Mouse (Mus musculus) kidney, postnatal 25 days (tissue): ENCODE data around the gene Tnip1.
A peak's percentile ranks its signal among the peaks of the same experiment; 100 is the strongest.

ENCODE experiments used
- DNase-seq, 2 experiments: peaks; one replicate each; pipeline ENCODE4 v3.0.0; 2021; ENCODE audit warnings: mixed read lengths in 2 of 2

Tnip1 gene

GRCm38 (mm10) chr11:54930318-54930979 is 32.3 kb downstream of the Tnip1 start:
- DNase-seq = peak; percentile 71 to 72

GRCm38 (mm10) chr11:54929744-54930143 is 33.0 kb downstream of the Tnip1 start:
- no peak for DNase-seq

- no peak for DNase-seq
These were observed 33.4 kb downstream of the Tnip1 start for GRCm38 (mm10) chr11:54929290-54929689.

GRCm38 (mm10) chr11:54928886-54929285 is 33.8 kb downstream of the Tnip1 start:
- no peak for DNase-seq

GRCm38 (mm10) chr11:54928219-54928618 is 34.5 kb downstream of the Tnip1 start:
- no peak for DNase-seq

GRCm38 (mm10) chr11:54927346-54928140 is 35.2 kb downstream of the Tnip1 start:
- peak; percentile 80 to 83 for DNase-seq

- DNase-seq = no peak
These were observed 38.6 kb downstream of the Tnip1 start for GRCm38 (mm10) chr11:54924145-54924544.

- peak in 1 of 2 experiments; percentile 69 for DNase-seq
These were observed 40.2 kb downstream of the Tnip1 start for GRCm38 (mm10) chr11:54922488-54922887.

GRCm38 (mm10) chr11:54921798-54922197 is 40.9 kb downstream of the Tnip1 start:
- DNase-seq = peak in 1 of 2 experiments; percentile 68

- no peak for DNase-seq
These were observed 41.6 kb downstream of the Tnip1 start for GRCm38 (mm10) chr11:54920973-54921580.

GRCm38 (mm10) chr11:54920127-54920972 is 42.4 kb downstream of the Tnip1 start:
- DNase-seq = peak; percentile 70 to 90

GRCm38 (mm10) chr11:54918273-54918672 is 44.4 kb downstream of the Tnip1 start:
- no peak for DNase-seq

GRCm38 (mm10) chr11:54917461-54917860 is 45.3 kb downstream of the Tnip1 start:
- DNase-seq = no peak

GRCm38 (mm10) chr11:54913841-54914240 is 48.9 kb downstream of the Tnip1 start:
- DNase-seq = no peak

GRCm38 (mm10) chr11:54912503-54913316 is 50.0 kb downstream of the Tnip1 start:
- DNase-seq = peak in 1 of 2 experiments; percentile 81

GRCm38 (mm10) chr11:54911671-54912502 is 50.8 kb downstream of the Tnip1 start:
- no peak for DNase-seq

- DNase-seq = peak; percentile 67 to 85
These were observed 51.5 kb downstream of the Tnip1 start for GRCm38 (mm10) chr11:54911201-54911600.

GRCm38 (mm10) chr11:54910081-54910665 is 52.5 kb downstream of the Tnip1 start:
- peak in 1 of 2 experiments; percentile 75 for DNase-seq

GRCm38 (mm10) chr11:54909273-54909672 is 53.4 kb downstream of the Tnip1 start:
- DNase-seq = peak in 1 of 2 experiments; percentile 61

- peak in 1 of 2 experiments; percentile 37 for DNase-seq
These were observed 55.5 kb downstream of the Tnip1 start for GRCm38 (mm10) chr11:54907259-54907658.
